Mouse (Mus musculus) retina, postnatal 7 days (tissue): ENCODE results near the gene Pex7.
"Not testable (repeated sequence)": the region's sequence is repeated elsewhere in the genome, so short reads cannot be mapped to it uniquely, and the experiment has no call there.

Experiments
- DNase-seq: peaks from one replicate; pipeline ENCODE4 v3.0.0-alpha.2; 2012; ENCODE audit warnings: low read depth, low spot score

The Pex7 gene

GRCm38 (mm10) chr10:19934384-19935294, 27.1 kb upstream of the Pex7 start, which contains the start of gene Map3k5:
Gene Map3k5, plus strand, starts transcription at chr10:19934472.
- DNase-seq, result peak; percentile 23

GRCm38 (mm10) chr10:19933511-19934383, 26.3 kb upstream of the Pex7 start:
- DNase-seq, result peak; percentile 65

GRCm38 (mm10) chr10:19932986-19933385, 25.5 kb upstream of the Pex7 start:
- DNase-seq, result no peak

GRCm38 (mm10) chr10:19928205-19928604, 20.7 kb upstream of the Pex7 start:
- DNase-seq, result no peak

- DNase-seq, result not testable (repeated sequence)
These were observed 19.0 kb upstream of the Pex7 start for GRCm38 (mm10) chr10:19926391-19926897.

- no peak for DNase-seq
These were observed 16.8 kb upstream of the Pex7 start for GRCm38 (mm10) chr10:19924256-19924655.

- no peak for DNase-seq
These were observed 14.9 kb upstream of the Pex7 start for GRCm38 (mm10) chr10:19922410-19922809.

- peak; percentile 24 for DNase-seq
These were observed 7.8 kb upstream of the Pex7 start for GRCm38 (mm10) chr10:19915301-19915700.

GRCm38 (mm10) chr10:19913806-19914205, 6.3 kb upstream of the Pex7 start:
- no peak for DNase-seq

GRCm38 (mm10) chr10:19911583-19911982, 4.1 kb upstream of the Pex7 start:
- no peak for DNase-seq

- no peak for DNase-seq
These were observed 3.0 kb upstream of the Pex7 start for GRCm38 (mm10) chr10:19910516-19910915.

GRCm38 (mm10) chr10:19908076-19908475, 587 bp upstream of the Pex7 start:
- DNase-seq, result no peak

- no peak for DNase-seq
These were observed 3.2 kb downstream of the Pex7 start for GRCm38 (mm10) chr10:19904077-19904820.

- no peak for DNase-seq
These were observed 5.5 kb downstream of the Pex7 start for GRCm38 (mm10) chr10:19901992-19902391.

- DNase-seq, result no peak
These were observed 7.3 kb downstream of the Pex7 start for GRCm38 (mm10) chr10:19900191-19900590.

- DNase-seq, result peak; percentile 24
These were observed 13.5 kb downstream of the Pex7 start for GRCm38 (mm10) chr10:19893976-19894375.

GRCm38 (mm10) chr10:19893146-19893545, 14.3 kb downstream of the Pex7 start:
- no peak for DNase-seq

GRCm38 (mm10) chr10:19891686-19892085, 15.8 kb downstream of the Pex7 start:
- no peak for DNase-seq

GRCm38 (mm10) chr10:19889908-19890307, 17.6 kb downstream of the Pex7 start:
- DNase-seq, result no peak

GRCm38 (mm10) chr10:19886249-19886648, 21.2 kb downstream of the Pex7 start:
- no peak for DNase-seq

- no peak for DNase-seq
These were observed 23.1 kb downstream of the Pex7 start for GRCm38 (mm10) chr10:19884409-19884808.
